Comparison of ENCODE assay signal across 35 mouse cellular contexts in genomic region chr7:88316408-88316807, GRCm38 (mm10).
"Had no signal": no experiment of that assay in that cellular context is flagged by ENCODE, and none has a peak within 500 bp of the region (broad histone marks: within the 10 kb centered on the region; RNA-seq: fewer than 3 reads in every experiment).

No protein-coding gene starts in this region.

- H3K27ac ChIP-seq: heart, embryonic 10.5 days; heart, embryonic 13.5 days; heart, embryonic 15.5 days; hindbrain, embryonic 10.5 days; hindbrain, embryonic 12.5 days; hindbrain, embryonic 13.5 days; hindbrain, embryonic 14.5 days; hindbrain, embryonic 15.5 days; hindbrain, postnatal 0 days; intestine, embryonic 15.5 days; kidney, embryonic 15.5 days; kidney, postnatal 0 days; layer of hippocampus, adult 2 months had no signal

- H3K4me1 ChIP-seq: heart, embryonic 10.5 days; heart, embryonic 12.5 days; hindbrain, embryonic 10.5 days; hindbrain, embryonic 12.5 days; hindbrain, embryonic 13.5 days; hindbrain, embryonic 15.5 days; intestine, embryonic 15.5 days; kidney, embryonic 15.5 days had no signal

- H3K9ac ChIP-seq: heart, embryonic 12.5 days; heart, embryonic 13.5 days; heart, embryonic 15.5 days; hindbrain, embryonic 12.5 days; hindbrain, embryonic 13.5 days; hindbrain, embryonic 14.5 days; hindbrain, embryonic 15.5 days; intestine, embryonic 15.5 days; kidney, embryonic 15.5 days had no signal

- ATAC-seq: hindbrain, embryonic 16.5 days; hindbrain, postnatal 0 days; inflammation-experienced regulatory T-cells, adult 6 months; intestine, embryonic 15.5 days; intestine, embryonic 16.5 days; intestine, postnatal 0 days had no signal

- H3K27me3 ChIP-seq: heart, embryonic 12.5 days; heart, embryonic 13.5 days; heart, embryonic 15.5 days; hindbrain, embryonic 12.5 days; hindbrain, embryonic 13.5 days; hindbrain, embryonic 15.5 days; intestine, embryonic 15.5 days; kidney, embryonic 15.5 days had no signal

- DNase-seq: heart, postnatal 10 days; heart, postnatal 14 days; heart, postnatal 36 days; heart, postnatal 4 days; kidney, adult 11 months; kidney, adult 18-20 months; kidney, adult 2 months; kidney, adult 8-10 months; kidney, adult 9 months; kidney, postnatal 10 days; kidney, postnatal 14 days; kidney, postnatal 25 days; kidney, postnatal 36 days; kidney, postnatal 4 days; layer of hippocampus, adult 9-11 months; layer of hippocampus, postnatal 36 days had no signal

- H3K4me3 ChIP-seq: heart, embryonic 10.5 days; heart, embryonic 12.5 days; heart, embryonic 13.5 days; heart, embryonic 15.5 days; hindbrain, embryonic 10.5 days; hindbrain, embryonic 12.5 days; hindbrain, embryonic 13.5 days; hindbrain, embryonic 15.5 days; intestine, embryonic 15.5 days; kidney, embryonic 15.5 days; layer of hippocampus, adult 2 months had no signal

- H3K36me3 ChIP-seq: heart, embryonic 10.5 days; heart, embryonic 12.5 days; heart, embryonic 13.5 days; heart, embryonic 15.5 days; hindbrain, embryonic 10.5 days; hindbrain, embryonic 12.5 days; hindbrain, embryonic 13.5 days; hindbrain, embryonic 15.5 days; intestine, embryonic 15.5 days; kidney, embryonic 15.5 days had no signal

- H3K4me2 ChIP-seq: heart, embryonic 11.5 days; heart, embryonic 12.5 days; heart, embryonic 13.5 days; heart, embryonic 15.5 days; hindbrain, embryonic 12.5 days; hindbrain, embryonic 13.5 days; hindbrain, embryonic 14.5 days; hindbrain, embryonic 15.5 days; intestine, embryonic 15.5 days; kidney, embryonic 15.5 days had no signal

- H3K9me3 ChIP-seq: heart, embryonic 10.5 days; heart, embryonic 12.5 days; heart, embryonic 13.5 days; heart, embryonic 15.5 days; hindbrain, embryonic 10.5 days; hindbrain, embryonic 12.5 days; hindbrain, embryonic 13.5 days; hindbrain, embryonic 15.5 days; intestine, embryonic 15.5 days; kidney, embryonic 15.5 days had no signal
